Mouse (Mus musculus): ENCODE measurements around the gene Nadk.

DNA sequence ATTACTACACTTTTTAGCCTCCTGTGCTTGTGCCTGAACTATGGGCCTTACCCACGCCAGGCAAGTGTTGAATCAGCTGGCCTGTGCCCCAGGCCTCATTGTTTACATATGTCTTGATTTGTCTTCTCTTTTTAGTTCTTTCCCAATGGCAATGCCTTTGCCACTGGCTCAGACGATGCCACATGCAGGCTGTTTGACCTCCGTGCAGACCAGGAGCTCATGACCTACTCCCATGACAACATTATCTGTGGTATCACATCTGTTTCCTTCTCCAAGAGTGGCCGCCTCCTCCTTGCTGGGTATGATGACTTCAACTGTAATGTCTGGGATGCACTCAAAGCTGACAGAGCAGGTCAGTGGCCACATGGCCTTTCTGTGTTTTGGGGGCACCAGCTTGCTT lies 7.3 kb upstream of the Nadk start:
- no peak for TF ChIP-seq CTCF (IDR thresholded peaks at IDR 0.05; ENCODE audit: borderline replicate concordance, extremely low read depth, insufficient read depth, insufficient read length)
- TF ChIP-seq POLR2A (IDR thresholded peaks at IDR 0.05; ENCODE audit: borderline replicate concordance, extremely low read depth, insufficient read depth, insufficient read length, poor library complexity, severe bottlenecking): no peak
